Comparison of ENCODE assay signal across 11 mouse cellular contexts in the genomic region with DNA sequence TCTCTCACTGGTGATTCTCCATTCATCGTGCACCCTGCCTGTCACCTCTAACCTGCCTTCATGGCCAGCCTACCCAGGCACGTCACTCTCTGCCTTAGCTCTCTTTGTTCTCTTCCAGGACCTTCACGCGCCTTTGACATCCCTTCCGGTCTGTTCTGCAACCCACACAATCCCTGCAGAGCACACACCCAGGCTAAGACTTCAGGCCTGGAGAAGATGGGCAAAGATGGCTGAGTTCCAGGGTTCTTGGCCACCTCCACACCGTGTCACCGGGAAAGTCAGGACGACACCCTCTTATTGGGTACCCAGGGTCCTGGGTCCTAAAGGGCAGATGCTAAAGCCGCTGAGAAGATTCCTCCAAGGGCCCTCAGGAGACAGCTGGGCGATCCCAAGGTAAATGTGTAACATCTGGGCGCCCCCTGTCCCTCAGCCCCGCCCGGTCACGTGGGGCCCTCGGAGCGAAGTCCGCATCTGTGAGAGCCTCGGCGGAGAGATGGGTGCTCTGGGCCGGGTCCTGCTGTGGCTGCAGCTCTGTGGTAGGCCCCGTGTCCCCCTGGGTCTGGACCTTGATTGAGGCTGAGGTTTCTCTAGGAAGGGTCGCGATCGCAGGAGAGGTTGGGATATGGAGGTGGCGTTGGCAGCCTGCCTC. TPM values are rescaled to one million over a fixed set of nuclear protein-coding genes. Genes with fewer than 3 reads are reported as not detected.
DNase-seq lines count a peak whose midpoint lies in the region; ATAC-seq and TF ChIP-seq lines count a peak whose summit lies in the region.
"Had no signal": no experiment of that assay in that cellular context is flagged by ENCODE, and none has a peak within 500 bp of the region (broad histone marks: within the 10 kb centered on the region; RNA-seq: fewer than 3 reads in every experiment).

Gene Amn (plus strand): TSS at position 467 of the 649 bp plus-strand sequence.

- no peak for TF ChIP-seq POLR2A in ES-Bruce4 (IDR thresholded peaks at IDR 0.05; ENCODE audit: insufficient read depth, low read length)

- no peak for ATAC-seq in heart, embryonic 15.5 days (replicated peaks; ENCODE audit: insufficient number of reproducible peaks, insufficient read depth, low FRiP score, low read depth)
- ATAC-seq in hindbrain, embryonic 16.5 days = no peak

- no peaks in the 10 kb centered on the region for H3K9me3 ChIP-seq in heart, embryonic 15.5 days (replicated peaks)
- H3K9me3 ChIP-seq in ES-Bruce4 (replicated peaks; ENCODE audit: control insufficient read depth, insufficient read depth, low read length, poor library complexity, severe bottlenecking) = no peaks in the 10 kb centered on the region
- no peaks in the 10 kb centered on the region for H3K9me3 ChIP-seq in hindbrain, embryonic 16.5 days (ENCODE audit: control insufficient read depth, low read length)
- no peaks in the 10 kb centered on the region for H3K9me3 ChIP-seq in limb, embryonic 10.5 days (replicated peaks)

- H3K4me2 ChIP-seq in heart, embryonic 15.5 days = peak within 1 kb of the TSS; percentile 41
- H3K4me2 ChIP-seq in hindbrain, embryonic 16.5 days (ENCODE audit: low read length) = no peak within 1 kb of the TSS

- peaks cover 71% of the 10 kb centered on the region for H3K27me3 ChIP-seq in heart, embryonic 15.5 days
- H3K27me3 ChIP-seq in ES-Bruce4 (ENCODE audit: control insufficient read depth, insufficient read depth, low read length, poor library complexity, severe bottlenecking) = peaks cover 4% of the 10 kb centered on the region
- peaks cover 53% of the 10 kb centered on the region for H3K27me3 ChIP-seq in hindbrain, embryonic 16.5 days (replicated peaks; ENCODE audit: control insufficient read depth, insufficient read depth, low read length)
- peaks cover 71% of the 10 kb centered on the region for H3K27me3 ChIP-seq in limb, embryonic 10.5 days (ENCODE audit: low read depth, poor library complexity, severe bottlenecking)
- H3K27me3 ChIP-seq: CH12.LX had no signal

- 20% methylated on average over 25 of the region's 25 CpGs for WGBS in heart, embryonic 15.5 days
- WGBS in hindbrain, embryonic 16.5 days = 39% methylated on average over 25 of the region's 25 CpGs
- WGBS in limb, embryonic 10.5 days = 32% methylated on average over 25 of the region's 25 CpGs

- intact Hi-C loops in heart, postnatal 14 days (cut with DNase I) = loop anchor here (5.0 to 10.0 kb wide), 3 partner anchors 142 to 326 kb away; no protein-coding TSS in a partner anchor

- H3K4me1 ChIP-seq in heart, embryonic 15.5 days (replicated peaks) = peaks cover 35% of the 10 kb centered on the region
- peaks cover 3% of the 10 kb centered on the region for H3K4me1 ChIP-seq in ES-Bruce4 (ENCODE audit: control insufficient read depth, insufficient read depth, low read length)
- peaks cover 19% of the 10 kb centered on the region for H3K4me1 ChIP-seq in hindbrain, embryonic 16.5 days (ENCODE audit: control insufficient read depth, insufficient read depth, low read depth, low read length)
- peaks cover 48% of the 10 kb centered on the region for H3K4me1 ChIP-seq in limb, embryonic 10.5 days

- no peak for TF ChIP-seq EP300 in ES-Bruce4 (IDR thresholded peaks at IDR 0.05; ENCODE audit: insufficient read depth, low read depth, low read length)

- peak within 1 kb of the TSS; percentile 21 for H3K4me3 ChIP-seq in heart, embryonic 15.5 days
- peak within 1 kb of the TSS; percentile 39 for H3K4me3 ChIP-seq in ES-Bruce4 (ENCODE audit: low read depth, low read length)
- no peak within 1 kb of the TSS for H3K4me3 ChIP-seq in hindbrain, embryonic 16.5 days (ENCODE audit: low read length)
- peak within 1 kb of the TSS; percentile 35 for H3K4me3 ChIP-seq in limb, embryonic 10.5 days

- no peak within 1 kb of the TSS for H3K9ac ChIP-seq in heart, embryonic 15.5 days
- peak within 1 kb of the TSS; percentile 3; the same call in 1 of the 2 replicates for H3K9ac ChIP-seq in ES-Bruce4 (ENCODE audit: low read depth, poor library complexity, severe bottlenecking)
- H3K9ac ChIP-seq in hindbrain, embryonic 16.5 days (ENCODE audit: low read depth, low read length) = no peak within 1 kb of the TSS; the same call in 1 of the 2 replicates

- H3K27ac ChIP-seq in heart, embryonic 15.5 days = no peak within 1 kb of the TSS
- H3K27ac ChIP-seq in ES-Bruce4 (ENCODE audit: insufficient read depth, low read length) = no peak within 1 kb of the TSS
- no peak within 1 kb of the TSS for H3K27ac ChIP-seq in hindbrain, embryonic 16.5 days (ENCODE audit: low read depth, low read length)
- H3K27ac ChIP-seq in limb, embryonic 10.5 days = no peak within 1 kb of the TSS

- no peak for TF ChIP-seq CTCF in ES-Bruce4 (IDR thresholded peaks at IDR 0.05; ENCODE audit: low read depth, low read length)

- no peaks in the 10 kb centered on the region for H3K36me3 ChIP-seq in heart, embryonic 15.5 days
- no peaks in the 10 kb centered on the region for H3K36me3 ChIP-seq in ES-Bruce4 (ENCODE audit: control insufficient read depth, insufficient read depth, low read length, poor library complexity, severe bottlenecking)
- H3K36me3 ChIP-seq in hindbrain, embryonic 16.5 days (ENCODE audit: control insufficient read depth, insufficient read depth, low read length) = no peaks in the 10 kb centered on the region; the same call in 1 of the 2 replicates
- H3K36me3 ChIP-seq in limb, embryonic 10.5 days = peaks cover 1% of the 10 kb centered on the region; the same call in 1 of the 2 replicates

- no peak for DNase-seq in heart, postnatal 14 days
- no peak for DNase-seq in limb, embryonic 10.5 days (ENCODE audit: low spot score)
- DNase-seq in ovary, postnatal 36 days (ENCODE audit: low spot score) = no peak
- DNase-seq in T-cell, adult 2 months (ENCODE audit: low spot score) = no peak
- DNase-seq in frontal cortex, postnatal 36 days (ENCODE audit: low spot score in 2 of 2) = no peak
- DNase-seq: adrenal gland, postnatal 25 days had no signal

RNA-seq across cellular contexts. Expression of gene Amn, which starts in this region (rescaled TPM):
- polyA plus RNA-seq in heart, embryonic 15.5 days (2015; fragmentation: Nextera tagmentation; extraction: Ambion mirVana) = 1.4 and 2.0 TPM in 2 replicates
- total RNA-seq in heart, postnatal 14 days (2021) = not detected
- polyA plus RNA-seq in ES-Bruce4 (2011; ENCODE audit: insufficient read depth, insufficient read length, low read depth, missing spikeins) = 1.6 and 1.9 TPM in 2 replicates
- 39.0 and 59.0 TPM in 2 replicates for polyA plus RNA-seq in hindbrain, embryonic 16.5 days (2015; fragmentation: Nextera tagmentation; extraction: Ambion mirVana)
- 0.30 and 0.33 TPM in 2 replicates for polyA plus RNA-seq in limb, embryonic 10.5 days (2016; fragmentation: Nextera tagmentation; extraction: Ambion mirVana)
- polyA plus RNA-seq: neural tube, embryonic 11.5 days had no signal

Comparison
In these comparisons a context has a peak if more than half of its experiments do, and no peak if none do; other contexts are left out.
1. RNA of gene Amn (polyA plus RNA-seq): 39.0 to 59.0 TPM in hindbrain, embryonic 16.5 days; 1.6 to 1.9 TPM in ES-Bruce4, 1.4 to 2.0 TPM in heart, embryonic 15.5 days and 0.30 to 0.33 TPM in limb, embryonic 10.5 days; every median in the first group is over 10 times any median in the second.